Mouse (Mus musculus) naive thymus-derived CD4-positive, alpha-beta T cell, adult 5 months (primary cell): ENCODE data around the gene Nudt19. TPM values are rescaled to one million over a fixed set of nuclear protein-coding genes. Genes with fewer than 3 reads are reported as not detected.

Experiments used
- polyA plus RNA-seq: library from polyadenylated mRNA; unstranded; fragments of 100-300 nt; shearing (Covaris generic); gene quantifications from one replicate; pipeline ENCODE4 v1.2.1, GENCODE M21; 2017

The Nudt19 gene
- polyA plus RNA-seq: 20.7 TPM

DNA sequence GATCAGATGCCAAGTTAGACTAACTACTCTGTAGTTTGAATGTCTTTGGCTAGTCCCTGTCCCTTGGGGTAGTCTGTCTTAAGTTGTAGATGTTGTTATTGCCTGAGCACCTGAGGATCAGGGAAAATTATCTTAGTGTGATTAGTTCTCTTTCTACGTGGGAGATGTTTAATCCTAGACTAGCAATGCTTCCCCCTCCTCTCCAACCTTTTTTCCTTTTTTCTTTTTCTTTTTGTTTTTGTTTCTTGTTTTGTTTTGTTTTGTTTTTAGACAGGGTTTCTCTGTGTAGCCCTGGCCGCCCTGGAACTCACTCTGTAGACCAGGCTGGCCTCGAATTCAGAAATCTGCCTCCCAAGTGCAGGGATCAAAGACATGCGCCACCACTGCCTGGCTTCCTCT, at the start of gene Nudt19:
TSS of gene Nudt19 (minus strand) at position 100 of the 399 bp plus-strand sequence.

DNA sequence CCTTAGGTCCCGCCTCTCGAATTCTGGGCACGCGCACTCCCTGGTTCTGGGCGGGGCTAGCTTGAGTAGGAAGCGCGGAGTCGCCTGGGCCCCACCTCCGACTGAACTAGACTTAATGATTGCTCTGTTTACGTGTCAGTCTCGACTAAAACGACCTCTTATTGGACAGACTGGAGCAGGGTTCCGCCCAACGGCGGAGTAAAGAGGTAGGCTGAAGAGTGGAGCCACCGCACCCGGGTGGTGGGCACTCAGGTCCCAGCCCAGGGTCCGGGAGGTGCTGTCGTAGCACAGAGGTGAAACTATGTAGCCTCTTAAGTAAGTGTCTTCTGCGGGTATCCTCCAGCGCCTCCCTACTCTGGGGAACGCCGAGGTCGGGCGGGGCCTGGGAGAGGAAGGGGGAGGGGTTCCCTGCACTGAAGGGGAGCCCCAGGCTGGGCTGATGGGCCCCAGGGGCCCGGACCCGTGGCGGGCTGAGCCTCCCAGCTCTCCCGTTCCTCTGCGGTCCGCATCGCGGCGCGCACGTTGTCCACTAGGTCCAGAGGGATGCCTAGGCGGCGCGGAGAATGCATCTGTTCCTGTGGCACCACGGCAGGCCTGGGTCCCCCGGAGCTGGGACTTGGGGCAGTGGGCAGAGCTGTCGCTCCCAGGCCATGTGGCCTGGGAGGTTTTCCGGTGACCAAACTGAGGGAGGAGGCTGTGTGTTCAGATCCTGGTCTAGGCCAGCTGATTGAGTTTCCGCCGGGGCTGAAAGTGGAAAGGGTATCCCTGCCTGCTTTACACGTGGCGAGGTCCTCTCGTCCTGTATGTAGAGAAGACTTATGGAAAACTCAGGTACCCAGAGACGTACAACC, 30.2 kb upstream of the Nudt19 start, which contains the start of gene Ankrd27:
TSS of gene Ankrd27 (plus strand) at position 190 of the 851 bp plus-strand sequence.

DNA sequence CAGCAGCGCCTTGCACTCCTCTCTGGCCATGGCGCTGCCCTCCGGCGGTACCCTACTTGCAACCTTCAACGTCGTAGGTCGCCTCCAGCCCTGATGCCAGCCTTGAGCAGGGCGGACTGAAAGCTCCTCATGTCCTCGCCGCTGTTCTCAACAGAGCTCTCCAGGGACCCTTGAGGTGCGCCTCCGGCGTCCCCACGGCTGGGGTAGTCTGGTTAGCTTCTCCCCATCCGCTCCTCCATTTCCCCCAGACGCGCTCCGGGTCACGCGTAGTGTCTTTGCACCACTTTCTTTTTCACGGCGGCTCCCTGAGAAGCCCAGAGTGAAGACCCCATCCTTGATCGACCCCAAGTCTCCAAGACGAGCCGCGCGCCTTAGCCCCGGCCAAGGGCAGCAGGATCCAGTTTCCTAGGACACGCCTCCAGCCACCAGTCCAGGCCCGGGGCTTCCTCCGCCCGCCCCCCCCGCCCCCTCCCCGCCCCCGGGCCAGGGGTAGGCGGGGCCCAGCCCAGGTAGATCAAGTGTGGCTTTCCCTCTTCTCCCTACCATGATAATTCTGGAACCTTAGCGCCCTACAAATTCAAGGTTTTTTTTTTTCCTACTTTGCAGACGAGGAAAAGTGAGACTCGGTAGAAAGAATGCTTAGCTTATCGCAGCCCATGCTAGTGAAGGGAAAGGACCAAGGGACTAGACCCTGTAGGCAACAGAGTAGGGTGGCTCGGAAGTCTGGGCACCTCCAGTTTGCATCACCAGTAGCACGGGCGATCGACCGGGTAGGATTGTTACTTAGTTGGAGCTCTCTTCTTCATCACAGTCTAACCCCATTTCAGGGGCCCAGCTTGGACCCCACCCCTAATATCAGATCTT, 29.3 kb upstream of the Nudt19 start, which contains the start of gene Rgs9bp:
TSS of gene Rgs9bp (minus strand) at position 392 of the 864 bp plus-strand sequence.

DNA sequence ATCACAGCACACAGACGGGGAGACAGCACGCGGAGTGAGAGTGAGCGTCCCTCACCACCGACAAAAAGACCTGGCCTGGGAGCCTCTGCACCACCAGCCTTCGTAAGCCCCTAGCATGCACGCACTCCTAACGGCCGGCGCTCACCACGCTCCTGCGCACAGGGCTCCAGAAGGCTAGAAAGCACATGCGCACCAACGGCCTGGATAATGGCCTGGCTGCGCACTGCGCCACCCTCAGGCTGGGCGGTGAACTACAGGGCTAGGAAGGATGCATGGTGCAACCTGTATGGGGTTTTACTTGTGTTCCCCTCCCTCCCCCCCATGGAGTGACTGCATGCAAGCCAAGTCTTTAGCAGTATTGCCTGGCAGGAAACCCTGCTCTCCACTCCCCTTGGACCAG, 18.5 kb downstream of the Nudt19 start, which contains the start of gene Tdrd12:
TSS of gene Tdrd12 (minus strand) at position 184 of the 400 bp plus-strand sequence.

Other genes starting within 250 kb of the Nudt19 start
- 10.6 TPM for gene Gpatch1, start 237.9 kb downstream of the Nudt19 start, polyA plus RNA-seq
- gene Rhpn2, start 222.1 kb downstream of the Nudt19 start, polyA plus RNA-seq: 0.29 TPM
- 14.0 TPM for gene Faap24, start 159.5 kb downstream of the Nudt19 start, polyA plus RNA-seq
- gene Cep89, start 159.3 kb downstream of the Nudt19 start, polyA plus RNA-seq: 11.7 TPM
- not detected for gene Slc7a9, start 107.5 kb downstream of the Nudt19 start, polyA plus RNA-seq
- not detected for gene Tdrd12, start 18.6 kb downstream of the Nudt19 start, polyA plus RNA-seq
- gene Rgs9bp, start 29.3 kb upstream of the Nudt19 start, polyA plus RNA-seq: not detected
- 38.1 TPM for gene Ankrd27, start 29.9 kb upstream of the Nudt19 start, polyA plus RNA-seq
- gene Pdcd5, start 91.2 kb upstream of the Nudt19 start, polyA plus RNA-seq: 103 TPM
- 25.1 TPM for gene Dpy19l3, start 198.2 kb upstream of the Nudt19 start, polyA plus RNA-seq
- 34.3 TPM for gene Zfp507, start 246.7 kb upstream of the Nudt19 start, polyA plus RNA-seq